Mouse (Mus musculus): ENCODE measurements around the gene Aqp1.

- TF ChIP-seq CTCF (IDR thresholded peaks at IDR 0.05; ENCODE audit: extremely low read depth, insufficient read length, insufficient replicate concordance, low read depth, low read length): no peak
- no peak for TF ChIP-seq POLR2A (IDR thresholded peaks at IDR 0.05; ENCODE audit: low read depth, low read length)
Observed at GRCm38 (mm10) chr6:55344291-55345016, 8.2 kb downstream of the Aqp1 start.
